Mouse (Mus musculus) kidney, adult 11 months (tissue): Measurements from ENCODE around the gene Bdp1.

Experiments used
- DNase-seq: peaks from one replicate; pipeline ENCODE4 v3.0.0; 2022

Gene Bdp1

GRCm38 (mm10) chr13:99999078-99999477 lies 104.8 kb downstream of the Bdp1 start:
- DNase-seq, result no peak

- no peak for DNase-seq
These were observed 105.8 kb downstream of the Bdp1 start for GRCm38 (mm10) chr13:99998099-99998498.

- DNase-seq, result no peak
These were observed 114.3 kb downstream of the Bdp1 start for GRCm38 (mm10) chr13:99989592-99989991.

GRCm38 (mm10) chr13:99983320-99983719 lies 120.5 kb downstream of the Bdp1 start:
- DNase-seq, result no peak

GRCm38 (mm10) chr13:99979406-99979805 lies 124.5 kb downstream of the Bdp1 start:
- DNase-seq, result peak; percentile 11

- no peak for DNase-seq
These were observed 133.8 kb downstream of the Bdp1 start for GRCm38 (mm10) chr13:99970089-99970488.
